Mouse (Mus musculus) frontal cortex, postnatal 36 days (tissue): Measurements from ENCODE around the gene Sox6.

Experiments used
- DNase-seq, 2 experiments: peaks; one replicate each; pipeline ENCODE4 v3.0.0; 2022; ENCODE audit warnings: low spot score in 2 of 2

Sox6 gene

GRCm38 (mm10) chr7:115420960-115421359 lies 617.6 kb downstream of the Sox6 start:
- DNase-seq, result peak in 1 of 2 experiments; percentile 4
